Mouse (Mus musculus) heart, adult 2 months (tissue): ENCODE measurements around the gene Agtr1a.

Experiments used
- CTCF ChIP-seq: fragments of 200-600 bp; IDR thresholded peaks from 2 replicates; pipeline ENCODE4 v1.8.1; 2022; ENCODE audit warnings: antibody characterized with exemption, mild to moderate bottlenecking, moderate library complexity
- EP300 ChIP-seq: fragments of 200-500 bp; IDR thresholded peaks from 2 replicates; pipeline ENCODE4 v1.6.1; 2011; ENCODE audit warnings: low read depth, low read length, control low read depth; ENCODE audit not compliant: insufficient read depth
- POLR2A ChIP-seq: fragments of 200-500 bp; IDR thresholded peaks from 2 replicates; pipeline ENCODE4 v1.6.1; 2011; ENCODE audit warnings: mild to moderate bottlenecking, low read depth, low read length, control low read depth; ENCODE audit not compliant: insufficient read depth

GRCm38 (mm10) chr13:30400621-30401020 lies 64.4 kb downstream of the Agtr1a start:
- TF ChIP-seq CTCF = no peak
- no peak for TF ChIP-seq EP300
- TF ChIP-seq POLR2A = no peak
